Mouse (Mus musculus) forebrain, postnatal 0 days (tissue): ENCODE measurements around the gene Ap1b1. TPM values are rescaled to one million over a fixed set of nuclear protein-coding genes. Genes with fewer than 3 reads are reported as not detected.
A peak's percentile ranks its signal among the peaks of the same experiment; 100 is the strongest.

Experiments
- ATAC-seq: fragments of 200-750 bp; cut with Nextera tagmentation; 2 replicates; pipeline ENCODE4 v1.8.0; 2017; ENCODE audit warnings: mild to moderate bottlenecking, moderate library complexity
- DNase-seq: peaks from one replicate; pipeline ENCODE4 v3.0.0-alpha.2; 2015
- H3K27ac ChIP-seq: fragments of 300-500 bp; sonication (generic); 2 replicates; pipeline ENCODE4 v1.5.1; 2014; ENCODE audit warnings: low read depth, mild to moderate bottlenecking, antibody characterized with exemption, low read length, moderate library complexity, mixed read lengths
- H3K27me3 ChIP-seq: fragments of 300-500 bp; sonication (generic); 2 replicates; pipeline ENCODE4 v1.6.1; 2014; ENCODE audit warnings: mild to moderate bottlenecking, low read length, mixed read lengths; ENCODE audit not compliant: insufficient read depth
- H3K36me3 ChIP-seq: fragments of 300-500 bp; sonication (generic); 2 replicates; pipeline ENCODE4 v1.6.1; 2014; ENCODE audit warnings: mild to moderate bottlenecking, moderate library complexity; ENCODE audit not compliant: insufficient read depth
- H3K4me1 ChIP-seq: fragments of 300-500 bp; sonication (generic); 2 replicates; pipeline ENCODE4 v1.6.1; 2014; ENCODE audit warnings: antibody characterized with exemption; ENCODE audit not compliant: insufficient read depth
- H3K4me2 ChIP-seq: fragments of 300-500 bp; sonication (generic); 2 replicates; pipeline ENCODE4 v1.6.1; 2014; ENCODE audit warnings: low read depth, mild to moderate bottlenecking, moderate library complexity
- H3K4me3 ChIP-seq: fragments of 300-500 bp; sonication (generic); 2 replicates; pipeline ENCODE4 v1.5.1; 2014; ENCODE audit warnings: low read depth, low read length, mixed read lengths
- H3K9ac ChIP-seq: fragments of 300-500 bp; sonication (generic); 2 replicates; pipeline ENCODE4 v1.6.1; 2014; ENCODE audit warnings: mild to moderate bottlenecking
- H3K9me3 ChIP-seq: fragments of 300-500 bp; sonication (generic); 2 replicates; pipeline ENCODE4 v1.6.1; 2016; ENCODE audit warnings: low read length
- CTCF ChIP-seq: sonication (generic); IDR thresholded peaks from 2 replicates; pipeline ENCODE4 v1.5.1; 2016; ENCODE audit warnings: antibody characterized with exemption, control low read depth, low read depth
- WGBS: fragments of 180-500 bp; shearing (Covaris S2); extraction: QIAGEN DNeasy Blood & Tissue Kit; methylation state at CpG from one replicate; pipeline ENCODE4 v1.1.7; 2014; 5-methylcytosine and 5-hydroxymethylcytosine counted together
- polyA plus RNA-seq: library from polyadenylated mRNA; unstranded; fragments of >200 nt; fragmentation: Nextera tagmentation; extraction: Ambion mirVana; gene quantifications from 2 replicates; pipeline ENCODE4 v1.2.1, GENCODE M21; 2015
- total RNA-seq: library from RNA; depleted of rRNA; stranded (reverse); fragments of >200 nt; gene quantifications from 2 replicates; pipeline ENCODE4 v1.2.3, GENCODE M21; 2014; rRNA removed

Gene Ap1b1
- total RNA-seq: 84.7 and 95.6 TPM in 2 replicates
- polyA plus RNA-seq: 64.8 and 78.8 TPM in 2 replicates

DNA sequence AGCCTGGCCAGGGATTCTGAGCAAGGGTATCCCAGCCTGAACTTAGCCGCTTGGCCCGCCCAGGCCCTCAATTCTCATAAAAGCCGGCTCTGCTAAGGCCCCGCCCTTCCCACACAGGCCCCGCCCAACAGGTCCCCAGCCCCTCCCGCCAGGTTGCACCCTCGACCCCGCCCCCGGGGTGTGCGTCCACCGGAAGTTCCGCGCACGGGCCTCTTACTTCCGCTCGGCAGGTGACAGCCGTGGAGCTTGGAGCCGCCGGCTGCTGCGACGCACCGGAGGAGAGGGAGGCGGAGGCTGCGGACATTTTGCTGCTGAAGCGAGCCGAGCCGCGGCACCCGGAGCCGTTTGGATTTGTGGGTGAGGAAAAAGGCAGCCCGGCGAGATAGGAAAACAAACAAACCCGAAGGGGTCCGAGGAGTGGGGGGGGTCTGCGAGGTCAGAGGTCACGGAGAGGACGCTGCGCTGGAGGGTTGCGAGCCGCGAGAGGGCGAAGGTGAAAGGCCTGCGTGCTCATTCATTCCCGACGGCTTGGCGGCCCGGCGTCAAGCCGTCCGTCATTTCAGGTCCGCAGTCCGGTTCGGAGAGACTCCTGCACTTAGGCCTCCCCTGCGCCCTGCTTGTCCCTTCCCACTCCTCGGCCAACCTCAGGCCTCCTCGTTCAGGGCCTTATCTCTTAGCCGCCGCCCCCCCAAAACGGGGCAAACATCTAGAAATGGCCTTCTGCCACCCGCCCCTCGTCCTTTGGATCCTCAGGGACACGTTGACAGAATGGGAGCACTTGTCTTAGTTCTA lies at the start of gene Ap1b1:
TSS of gene Ap1b1 (plus strand) at position 130 of the 792 bp plus-strand sequence.
- Histone ChIP-seq H3K4me2 (peak within 1 kb of the TSS; percentile 74), H3K36me3 (peaks cover 3% of the 10 kb centered on the region; the same call in 1 of the 2 replicates), H3K4me3 (peak within 1 kb of the TSS; percentile 71), H3K4me1 (peaks cover 9% of the 10 kb centered on the region; the same call in 1 of the 2 replicates), H3K9me3 (no peaks in the 10 kb centered on the region), H3K9ac (peak within 1 kb of the TSS; percentile 70), H3K27ac (peak within 1 kb of the TSS; percentile 48), H3K27me3 (no peaks in the 10 kb centered on the region)
- 3% methylated on average over 62 of the region's 62 CpGs for WGBS
- peak; percentile 79 for DNase-seq
- ATAC-seq: peak; percentile 90
- no peak for TF ChIP-seq CTCF

GRCm38 (mm10) chr11:4946530-4946929 lies 40.1 kb upstream of the Ap1b1 start:
- peaks cover 28% of the 10 kb centered on the region for H3K27me3 ChIP-seq
- H3K4me2 ChIP-seq: peak overlapping the region; percentile 82
- TF ChIP-seq CTCF: no peak
- H3K4me1 ChIP-seq: peaks cover 8% of the 10 kb centered on the region; the same call in 1 of the 2 replicates
- peak; percentile 3; the same call in 1 of the 2 replicates for ATAC-seq
- H3K4me3 ChIP-seq: peak overlapping the region; percentile 71
- DNase-seq: no peak
- peak overlapping the region; percentile 1; the same call in 1 of the 2 replicates for H3K27ac ChIP-seq
- H3K9me3 ChIP-seq: no peaks in the 10 kb centered on the region
- H3K36me3 ChIP-seq: peaks cover 10% of the 10 kb centered on the region; the same call in 1 of the 2 replicates
- WGBS: 35% methylated on average over 13 of the region's 13 CpGs
- H3K9ac ChIP-seq: peak overlapping the region; percentile 82

GRCm38 (mm10) chr11:4946947-4947812 lies 39.4 kb upstream of the Ap1b1 start:
- H3K4me3 ChIP-seq: peak overlapping the region; percentile 71
- H3K4me2 ChIP-seq: peak overlapping the region; percentile 82
- H3K36me3 ChIP-seq: peaks cover 9% of the 10 kb centered on the region; the same call in 1 of the 2 replicates
- peaks cover 8% of the 10 kb centered on the region; the same call in 1 of the 2 replicates for H3K4me1 ChIP-seq
- H3K9ac ChIP-seq: peak overlapping the region; percentile 82
- DNase-seq (peak; percentile 94), ATAC-seq (peak; percentile 94)
- peak; percentile 76 for TF ChIP-seq CTCF
- peak overlapping the region; percentile 89 for H3K27ac ChIP-seq
- under 1% methylated on average over 119 of the region's 120 CpGs for WGBS
- H3K9me3 ChIP-seq: no peaks in the 10 kb centered on the region
- peaks cover 28% of the 10 kb centered on the region for H3K27me3 ChIP-seq

- under 1% methylated on average over 34 of the region's 41 CpGs for WGBS
- DNase-seq: no peak
- H3K27me3 ChIP-seq: peaks cover 28% of the 10 kb centered on the region
- ATAC-seq: peak; percentile 21
- H3K4me1 ChIP-seq: peaks cover 8% of the 10 kb centered on the region; the same call in 1 of the 2 replicates
- H3K4me3 ChIP-seq: peak within 1 kb of the TSS; percentile 71
- no peak for TF ChIP-seq CTCF
- H3K36me3 ChIP-seq: 0 out of 2 replicates have a peak, but pooled peaks cover 6% of the 10 kb centered on the region
- peak within 1 kb of the TSS; percentile 89 for H3K27ac ChIP-seq
- peak within 1 kb of the TSS; percentile 82 for H3K4me2 ChIP-seq
- H3K9me3 ChIP-seq: no peaks in the 10 kb centered on the region
- peak within 1 kb of the TSS; percentile 82 for H3K9ac ChIP-seq
Measured at GRCm38 (mm10) chr11:4947813-4948174, 38.8 kb upstream of the Ap1b1 start, which contains the start of gene Nefh. Gene Nefh (minus strand): TSS chr11:4948064.

DNA sequence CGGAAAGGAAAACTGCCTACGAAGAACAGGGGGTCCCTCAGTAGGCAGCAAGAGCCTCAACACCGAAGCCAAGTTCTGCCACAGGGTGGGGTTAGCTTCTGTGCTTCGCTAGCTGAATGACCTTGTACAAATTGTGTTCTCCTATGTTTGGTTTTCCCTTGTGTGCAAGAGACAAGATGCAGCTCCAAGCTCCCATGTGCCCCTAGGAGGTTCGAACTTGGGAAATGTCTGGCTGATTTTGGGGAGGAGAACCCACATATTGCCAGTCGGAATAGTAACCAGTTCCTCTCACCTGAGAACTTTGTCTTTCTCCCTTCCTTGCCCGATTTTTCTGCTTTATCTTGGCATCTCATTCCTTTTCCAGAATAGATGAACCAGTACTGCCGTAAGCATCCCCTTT lies 37.8 kb upstream of the Ap1b1 start:
- ATAC-seq: no peak
- H3K4me1 ChIP-seq: peaks cover 8% of the 10 kb centered on the region; the same call in 1 of the 2 replicates
- no peaks in the 10 kb centered on the region for H3K9me3 ChIP-seq
- H3K4me2 ChIP-seq: peak overlapping the region; percentile 82
- H3K4me3 ChIP-seq: peak overlapping the region; percentile 71
- H3K9ac ChIP-seq: 0 out of 2 replicates have a peak overlapping the region, but pooled peaks have one; percentile 82
- 27% methylated on average over 8 of the region's 8 CpGs for WGBS
- H3K27me3 ChIP-seq: peaks cover 33% of the 10 kb centered on the region
- H3K27ac ChIP-seq: no peak overlapping the region
- 0 out of 2 replicates have a peak, but pooled peaks cover 5% of the 10 kb centered on the region for H3K36me3 ChIP-seq
- DNase-seq: peak; percentile 11
- no peak for TF ChIP-seq CTCF

- peaks cover 8% of the 10 kb centered on the region; the same call in 1 of the 2 replicates for H3K4me1 ChIP-seq
- no peak for TF ChIP-seq CTCF
- H3K9ac ChIP-seq: peak overlapping the region; percentile 33; the same call in 1 of the 2 replicates
- no peak overlapping the region for H3K27ac ChIP-seq
- H3K9me3 ChIP-seq: no peaks in the 10 kb centered on the region
- DNase-seq: peak; percentile 34
- H3K27me3 ChIP-seq: peaks cover 33% of the 10 kb centered on the region
- H3K4me2 ChIP-seq: peak overlapping the region; percentile 82
- 5% methylated on average over 23 of the region's 23 CpGs for WGBS
- H3K4me3 ChIP-seq: peak overlapping the region; percentile 71
- 0 out of 2 replicates have a peak, but pooled peaks cover 2% of the 10 kb centered on the region for H3K36me3 ChIP-seq
- ATAC-seq: no peak
Measured at GRCm38 (mm10) chr11:4949256-4950044, 37.2 kb upstream of the Ap1b1 start.
